Mouse (Mus musculus) limb, embryonic 12.5 days (tissue): ENCODE data around the gene Nmnat1. TPM values are rescaled to one million over a fixed set of nuclear protein-coding genes. Genes with fewer than 3 reads are reported as not detected.

Experiments
- polyA plus RNA-seq: library from polyadenylated mRNA; unstranded; fragments of >200 nt; fragmentation: Nextera tagmentation; extraction: Ambion mirVana; gene quantifications from 2 replicates; pipeline ENCODE4 v1.2.1, GENCODE M21; 2016

Nmnat1 gene
- polyA plus RNA-seq, 1 experiment from 2014 or later, result 10.9 TPM

Other genes starting within 250 kb of the Nmnat1 start
- 46.2 and 52.2 TPM in 2 replicates for gene Kif1b, start 177.5 kb downstream of the Nmnat1 start, polyA plus RNA-seq
- 55.1 and 67.3 TPM in 2 replicates for gene Ube4b, start 58.5 kb downstream of the Nmnat1 start, polyA plus RNA-seq
- gene Rbp7, start 30.2 kb downstream of the Nmnat1 start, polyA plus RNA-seq, result not detected in 2 replicates
- 0.36 and 0.50 TPM in 2 replicates for gene Tmem274, start 7.8 kb downstream of the Nmnat1 start, polyA plus RNA-seq
- 58.1 and 62.3 TPM in 2 replicates for gene Lzic, start within 50 bp of the Nmnat1 start, polyA plus RNA-seq
- 92.3 and 94.8 TPM in 2 replicates for gene Ctnnbip1, start 33.0 kb upstream of the Nmnat1 start, polyA plus RNA-seq
- gene Clstn1, start 101.3 kb upstream of the Nmnat1 start, polyA plus RNA-seq, result 64.3 and 65.3 TPM in 2 replicates
- 3.8 TPM in 2 replicates for gene Pik3cd, start 217.4 kb upstream of the Nmnat1 start, polyA plus RNA-seq